Mouse (Mus musculus) embryonic facial prominence, embryonic 12.5 days (tissue): ENCODE measurements around the gene Elmo1. TPM values are rescaled to one million over a fixed set of nuclear protein-coding genes. Genes with fewer than 3 reads are reported as not detected.

ENCODE experiments used
- ATAC-seq: fragments of 200-750 bp; cut with Nextera tagmentation; 2 replicates; pipeline ENCODE4 v1.8.0; 2017; ENCODE audit not compliant: insufficient number of reproducible peaks, insufficient read depth, low FRiP score, low TSS enrichment
- H3K27ac ChIP-seq: fragments of 300-500 bp; sonication (generic); 2 replicates; pipeline ENCODE4 v1.5.1; 2016; ENCODE audit warnings: mild to moderate bottlenecking
- H3K27me3 ChIP-seq: fragments of 300-500 bp; sonication (generic); 2 replicates; pipeline ENCODE4 v1.6.1; 2016; ENCODE audit warnings: mild to moderate bottlenecking, moderate library complexity
- H3K36me3 ChIP-seq: fragments of 300-500 bp; sonication (generic); 2 replicates; pipeline ENCODE4 v1.6.1; 2016; ENCODE audit warnings: mild to moderate bottlenecking
- H3K4me1 ChIP-seq: fragments of 300-500 bp; sonication (generic); 2 replicates; pipeline ENCODE4 v1.6.1; 2016
- H3K4me2 ChIP-seq: fragments of 300-500 bp; sonication (generic); replicated peaks from 2 replicates; pipeline ENCODE4 v1.6.1; 2016; ENCODE audit warnings: mild to moderate bottlenecking, moderate library complexity
- H3K4me3 ChIP-seq: fragments of 300-500 bp; sonication (generic); 2 replicates; pipeline ENCODE4 v1.5.1; 2016; ENCODE audit warnings: mild to moderate bottlenecking
- H3K9ac ChIP-seq: fragments of 300-500 bp; sonication (generic); 2 replicates; pipeline ENCODE4 v1.6.1; 2016; ENCODE audit warnings: mild to moderate bottlenecking, moderate library complexity
- H3K9me3 ChIP-seq: fragments of 300-500 bp; sonication (generic); 2 replicates; pipeline ENCODE4 v1.6.1; 2016; ENCODE audit warnings: mild to moderate bottlenecking, moderate library complexity
- WGBS: fragments of 180-500 bp; shearing (Covaris S2); methylation state at CpG from one replicate; pipeline ENCODE4 v1.1.7; 2016; 5-methylcytosine and 5-hydroxymethylcytosine counted together
- polyA plus RNA-seq: library from polyadenylated mRNA; unstranded; fragments of >200 nt; fragmentation: Nextera tagmentation; extraction: Ambion mirVana; gene quantifications from 2 replicates; pipeline ENCODE4 v1.2.1, GENCODE M21; 2016

The Elmo1 gene
- polyA plus RNA-seq, 1 experiment from 2014 or later, result 11.1 TPM

DNA sequence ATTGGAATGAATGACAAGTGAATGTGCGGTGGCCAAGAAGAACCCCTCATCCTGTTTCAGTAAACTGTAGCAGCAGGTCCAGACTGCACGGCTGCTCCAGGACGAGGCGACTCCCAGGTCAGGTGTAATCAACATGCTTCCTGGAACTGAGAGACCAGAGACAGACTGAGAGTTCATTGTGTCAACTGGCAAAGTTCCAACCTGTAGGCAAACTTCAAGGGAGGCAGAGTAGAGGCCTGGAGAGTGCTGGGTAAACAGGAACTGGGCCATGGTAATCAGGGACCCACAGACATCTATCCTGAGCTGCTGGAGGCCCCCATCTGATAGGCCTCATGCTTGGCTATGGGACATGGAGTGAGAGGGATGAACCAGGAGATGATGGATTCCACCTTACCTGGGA is 57.3 kb downstream of the Elmo1 start:
- no peak overlapping the region for H3K4me2 ChIP-seq
- H3K4me3 ChIP-seq, result no peak overlapping the region
- H3K27ac ChIP-seq, result no peak overlapping the region
- no peaks in the 10 kb centered on the region for H3K27me3 ChIP-seq
- no peaks in the 10 kb centered on the region for H3K36me3 ChIP-seq
- H3K4me1 ChIP-seq, result 0 out of 2 replicates have a peak, but pooled peaks cover 3% of the 10 kb centered on the region
- no peaks in the 10 kb centered on the region for H3K9me3 ChIP-seq
- no peak for ATAC-seq
- WGBS, result 71% methylated on average over 4 of the region's 4 CpGs
- no peak overlapping the region for H3K9ac ChIP-seq

GRCm38 (mm10) chr13:20150130-20150835 is 59.9 kb downstream of the Elmo1 start:
- ATAC-seq, result no peak
- H3K9me3 ChIP-seq, result no peaks in the 10 kb centered on the region
- H3K36me3 ChIP-seq, result no peaks in the 10 kb centered on the region
- no peak overlapping the region for H3K9ac ChIP-seq
- H3K27ac ChIP-seq, result no peak overlapping the region
- H3K4me3 ChIP-seq, result no peak overlapping the region
- H3K4me2 ChIP-seq, result no peak overlapping the region
- 0 out of 2 replicates have a peak, but pooled peaks cover 3% of the 10 kb centered on the region for H3K4me1 ChIP-seq
- WGBS, result 80% methylated on average over 11 of the region's 11 CpGs
- no peaks in the 10 kb centered on the region for H3K27me3 ChIP-seq

DNA sequence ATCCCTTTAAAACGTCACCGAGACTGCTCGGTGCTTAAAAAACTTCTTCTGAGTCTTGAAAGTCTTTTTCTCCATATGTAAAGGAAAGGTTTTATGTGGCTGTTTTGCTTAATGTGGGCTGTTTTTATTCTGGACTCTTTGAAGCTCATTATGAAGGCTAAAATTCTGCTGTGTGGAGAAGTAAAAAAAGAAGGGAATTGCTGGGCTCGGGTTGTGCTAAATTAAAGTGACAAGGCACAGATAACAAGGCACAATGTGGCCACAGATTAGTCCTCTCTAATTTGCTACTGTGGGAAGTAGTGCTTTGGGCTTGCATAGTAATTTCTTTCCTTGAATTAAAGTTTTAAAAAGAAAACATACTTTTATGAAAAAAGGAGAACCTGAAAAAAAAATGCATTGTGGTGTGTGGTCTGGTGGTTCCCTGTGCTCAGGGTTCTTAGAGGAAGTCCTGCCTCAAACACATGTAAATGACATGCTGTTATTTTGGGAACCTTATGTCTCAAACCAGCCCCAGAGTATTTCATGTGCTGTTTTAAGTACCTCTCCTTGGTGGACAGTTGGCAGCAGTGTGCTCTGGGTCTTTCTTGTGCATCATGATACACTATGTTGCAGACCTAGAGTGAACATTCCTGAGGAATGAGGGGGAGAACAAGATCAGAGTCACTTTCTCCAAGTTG is 61.0 kb downstream of the Elmo1 start:
- Histone ChIP-seq H3K4me3 (no peak overlapping the region), H3K36me3 (no peaks in the 10 kb centered on the region), H3K9ac (no peak overlapping the region), H3K27ac (no peak overlapping the region), H3K9me3 (no peaks in the 10 kb centered on the region), H3K4me1 (0 out of 2 replicates have a peak, but pooled peaks cover 3% of the 10 kb centered on the region), H3K27me3 (no peaks in the 10 kb centered on the region), H3K4me2 (no peak overlapping the region)
- WGBS, result 49% methylated on average over 4 of the region's 4 CpGs
- ATAC-seq, result no peak

DNA sequence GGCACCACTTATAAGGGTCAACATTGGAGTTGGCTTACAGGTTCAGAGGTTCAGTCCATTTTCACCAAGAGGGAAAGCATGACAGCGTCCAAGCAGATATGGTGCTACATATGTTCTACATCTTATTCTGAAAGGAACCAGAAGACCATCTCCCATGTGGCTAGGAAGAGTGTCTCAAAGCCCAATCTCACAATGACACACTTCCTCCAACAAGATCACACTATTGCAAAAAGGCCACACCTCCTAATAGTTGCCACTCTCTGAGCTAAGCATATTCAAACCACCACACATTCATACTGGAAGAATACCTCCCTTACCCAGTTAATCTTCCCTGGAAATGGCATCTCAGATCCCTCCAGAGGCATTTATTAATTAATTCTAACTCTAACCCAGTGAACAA is 66.7 kb downstream of the Elmo1 start:
- Histone ChIP-seq H3K36me3 (no peaks in the 10 kb centered on the region), H3K4me1 (no peaks in the 10 kb centered on the region), H3K9me3 (no peaks in the 10 kb centered on the region), H3K27me3 (no peaks in the 10 kb centered on the region), H3K4me2 (no peak overlapping the region), H3K4me3 (no peak overlapping the region), H3K27ac (no peak overlapping the region), H3K9ac (no peak overlapping the region)
- 93% methylated on average over 1 of the region's 1 CpGs for WGBS
- ATAC-seq, result no peak

DNA sequence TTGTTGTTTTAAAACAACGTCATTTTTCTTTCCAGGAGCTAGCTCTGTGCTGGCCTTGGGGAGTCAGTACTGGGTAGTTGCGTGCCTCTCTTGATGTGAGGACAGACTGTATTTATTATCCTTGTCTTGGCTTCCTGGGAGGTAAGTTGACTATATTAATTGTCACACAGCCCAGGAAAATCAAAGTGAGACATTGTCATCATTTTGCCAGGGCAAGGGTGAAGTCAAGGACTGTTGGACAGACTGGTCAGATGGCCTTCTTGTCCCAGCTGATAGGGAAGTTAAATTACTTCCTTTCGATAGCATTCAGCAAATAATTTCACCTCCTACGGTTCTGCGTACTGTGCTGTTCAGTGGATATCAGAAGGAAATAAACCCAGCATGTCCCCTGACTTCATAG is 67.1 kb downstream of the Elmo1 start:
- Histone ChIP-seq H3K9ac (no peak overlapping the region), H3K4me1 (no peaks in the 10 kb centered on the region), H3K27me3 (no peaks in the 10 kb centered on the region), H3K4me2 (no peak overlapping the region), H3K27ac (no peak overlapping the region), H3K4me3 (no peak overlapping the region), H3K36me3 (no peaks in the 10 kb centered on the region), H3K9me3 (no peaks in the 10 kb centered on the region)
- ATAC-seq, result no peak
- 84% methylated on average over 5 of the region's 5 CpGs for WGBS

DNA sequence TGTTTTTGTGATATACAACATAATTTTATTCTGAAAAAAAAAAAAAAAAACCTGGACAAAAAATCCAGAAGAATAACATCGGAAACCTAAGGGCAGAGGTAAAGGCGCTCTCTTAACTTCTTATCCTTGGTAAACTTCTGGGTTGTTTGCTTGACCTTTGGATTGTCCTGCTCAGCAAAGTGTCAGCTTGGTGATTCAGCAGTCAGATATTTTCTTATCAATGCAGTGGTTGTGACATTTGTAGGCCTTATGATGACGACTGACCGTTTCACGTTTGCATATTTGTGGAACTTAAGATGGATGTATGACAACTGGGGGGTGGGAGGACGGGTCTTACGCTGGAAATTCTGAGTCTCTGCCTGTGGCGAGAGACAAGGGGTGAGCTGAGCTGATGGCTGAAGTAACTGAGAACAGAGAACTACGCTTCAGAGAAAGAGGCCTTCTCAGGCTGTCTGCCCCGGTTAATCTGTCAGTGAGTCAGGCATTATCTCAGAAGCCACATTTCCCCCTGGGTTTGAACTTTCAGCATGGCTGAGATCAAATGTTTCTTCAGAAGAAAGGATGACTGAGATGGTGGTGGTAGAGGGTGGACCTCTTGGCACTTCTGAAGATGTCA is 73.1 kb downstream of the Elmo1 start:
- Histone ChIP-seq H3K4me2 (no peak overlapping the region), H3K9ac (no peak overlapping the region), H3K9me3 (no peaks in the 10 kb centered on the region), H3K4me3 (no peak overlapping the region), H3K27ac (no peak overlapping the region), H3K4me1 (no peaks in the 10 kb centered on the region), H3K27me3 (no peaks in the 10 kb centered on the region), H3K36me3 (no peaks in the 10 kb centered on the region)
- 72% methylated on average over 10 of the region's 10 CpGs for WGBS
- ATAC-seq, result no peak

DNA sequence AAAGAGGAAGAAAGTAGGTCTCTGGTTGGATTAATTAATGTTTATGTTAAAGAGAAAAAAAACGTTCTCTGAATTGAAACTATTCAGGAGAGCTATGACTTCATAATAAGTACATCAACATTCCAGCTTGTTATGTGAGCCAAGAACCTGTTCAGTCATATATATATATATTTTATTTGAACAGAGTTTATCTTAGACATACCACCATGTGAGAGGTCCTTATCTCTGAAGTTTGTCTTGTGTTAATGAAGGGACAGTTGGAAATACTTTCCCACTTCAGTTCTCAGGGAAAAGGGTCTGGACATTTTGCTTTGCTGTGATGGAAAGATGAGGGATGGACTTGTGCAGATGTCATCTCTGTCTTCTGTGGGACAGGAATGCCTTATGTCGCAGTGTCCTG is 74.4 kb downstream of the Elmo1 start:
- 79% methylated on average over 2 of the region's 2 CpGs for WGBS
- ATAC-seq, result no peak

GRCm38 (mm10) chr13:20173987-20174654 is 83.7 kb downstream of the Elmo1 start:
- Histone ChIP-seq H3K4me3 (no peak overlapping the region), H3K9ac (no peak overlapping the region), H3K27me3 (no peaks in the 10 kb centered on the region), H3K4me2 (no peak overlapping the region), H3K4me1 (no peaks in the 10 kb centered on the region), H3K36me3 (no peaks in the 10 kb centered on the region), H3K27ac (0 out of 2 replicates have a peak overlapping the region, but pooled peaks have one; percentile 4), H3K9me3 (no peaks in the 10 kb centered on the region)
- 31% methylated on average over 10 of the region's 10 CpGs for WGBS
- ATAC-seq, result no peak

More for the DNA sequence above, 74.4 kb downstream of the Elmo1 start:
- no peaks in the 10 kb centered on the region for H3K27me3 ChIP-seq
- H3K36me3 ChIP-seq, result no peaks in the 10 kb centered on the region
- H3K9me3 ChIP-seq, result no peaks in the 10 kb centered on the region
- H3K4me1 ChIP-seq, result no peaks in the 10 kb centered on the region
- no peak overlapping the region for H3K4me3 ChIP-seq
- no peak overlapping the region for H3K27ac ChIP-seq
- H3K4me2 ChIP-seq, result no peak overlapping the region
- H3K9ac ChIP-seq, result no peak overlapping the region

DNA sequence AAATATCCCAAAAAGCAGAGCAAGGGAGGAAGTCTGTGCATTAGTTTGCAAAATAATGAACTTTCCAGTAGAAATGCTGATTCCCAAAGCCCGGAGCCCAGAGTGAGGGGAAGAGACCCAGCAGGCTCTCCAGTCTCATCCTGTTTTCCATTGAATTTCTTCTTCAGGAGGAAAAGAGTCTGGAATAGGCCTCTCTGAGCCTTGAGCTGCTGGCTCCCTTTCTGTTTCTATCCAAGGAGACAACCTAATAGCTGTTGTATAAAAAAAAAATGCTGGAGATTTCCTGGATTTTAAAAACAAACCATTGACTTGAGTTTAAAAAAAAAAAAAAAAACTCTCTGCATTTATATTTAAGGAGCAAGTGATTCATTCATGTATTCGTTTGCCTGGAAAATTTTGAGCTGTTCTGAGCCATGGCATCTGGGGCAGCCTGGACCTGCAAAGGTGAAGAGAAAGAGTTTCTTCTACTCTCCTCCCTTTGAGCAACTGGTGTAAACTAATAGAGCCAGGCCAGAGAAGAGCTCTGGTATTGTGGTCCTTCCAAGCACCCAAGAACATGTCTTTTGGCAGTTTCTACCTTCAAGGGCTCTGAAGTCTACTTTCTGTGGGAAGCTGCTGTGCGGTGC is 84.4 kb downstream of the Elmo1 start:
- Histone ChIP-seq H3K27ac (0 out of 2 replicates have a peak overlapping the region, but pooled peaks have one; percentile 36), H3K9me3 (no peaks in the 10 kb centered on the region), H3K4me1 (no peaks in the 10 kb centered on the region), H3K4me2 (no peak overlapping the region), H3K4me3 (no peak overlapping the region), H3K9ac (no peak overlapping the region), H3K27me3 (no peaks in the 10 kb centered on the region), H3K36me3 (no peaks in the 10 kb centered on the region)
- 60% methylated on average over 3 of the region's 3 CpGs for WGBS
- no peak for ATAC-seq

GRCm38 (mm10) chr13:20180738-20181137 is 90.3 kb downstream of the Elmo1 start:
- 90% methylated on average over 5 of the region's 5 CpGs for WGBS

DNA sequence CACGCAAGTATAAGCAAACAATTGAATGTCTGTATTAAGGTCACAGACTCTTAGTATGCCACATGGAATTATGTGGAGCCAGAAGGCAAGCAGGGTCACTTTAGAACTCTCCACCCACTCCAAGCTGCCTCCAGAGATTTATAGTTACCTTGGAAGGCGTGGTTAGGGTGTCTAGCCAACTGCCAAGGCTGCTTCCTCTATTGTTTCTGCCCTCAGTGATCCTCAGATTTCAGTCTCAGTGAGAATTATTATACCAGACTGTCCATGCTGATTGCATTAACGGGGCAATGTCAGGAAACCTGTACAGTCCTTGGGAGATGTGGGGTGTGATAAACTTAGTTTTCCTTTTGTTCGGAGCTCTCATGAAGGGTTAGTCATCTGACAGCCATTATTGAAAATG is 90.9 kb downstream of the Elmo1 start:
- no peak for ATAC-seq
- H3K9me3 ChIP-seq, result no peaks in the 10 kb centered on the region
- WGBS, result 71% methylated on average over 4 of the region's 4 CpGs

More at GRCm38 (mm10) chr13:20180738-20181137, 90.3 kb downstream of the Elmo1 start:
- Histone ChIP-seq H3K36me3 (no peaks in the 10 kb centered on the region), H3K27me3 (no peaks in the 10 kb centered on the region), H3K4me2 (no peak overlapping the region), H3K4me3 (no peak overlapping the region), H3K9me3 (no peaks in the 10 kb centered on the region), H3K9ac (no peak overlapping the region), H3K4me1 (peaks cover 22% of the 10 kb centered on the region), H3K27ac (no peak overlapping the region)
- ATAC-seq, result no peak

More for the DNA sequence above, 90.9 kb downstream of the Elmo1 start:
- Histone ChIP-seq H3K9ac (no peak overlapping the region), H3K4me1 (peaks cover 22% of the 10 kb centered on the region), H3K4me3 (no peak overlapping the region), H3K36me3 (no peaks in the 10 kb centered on the region), H3K27me3 (no peaks in the 10 kb centered on the region), H3K4me2 (no peak overlapping the region), H3K27ac (no peak overlapping the region)
